16 mouse cellular contexts compared by ENCODE assay signal in the genomic region with DNA sequence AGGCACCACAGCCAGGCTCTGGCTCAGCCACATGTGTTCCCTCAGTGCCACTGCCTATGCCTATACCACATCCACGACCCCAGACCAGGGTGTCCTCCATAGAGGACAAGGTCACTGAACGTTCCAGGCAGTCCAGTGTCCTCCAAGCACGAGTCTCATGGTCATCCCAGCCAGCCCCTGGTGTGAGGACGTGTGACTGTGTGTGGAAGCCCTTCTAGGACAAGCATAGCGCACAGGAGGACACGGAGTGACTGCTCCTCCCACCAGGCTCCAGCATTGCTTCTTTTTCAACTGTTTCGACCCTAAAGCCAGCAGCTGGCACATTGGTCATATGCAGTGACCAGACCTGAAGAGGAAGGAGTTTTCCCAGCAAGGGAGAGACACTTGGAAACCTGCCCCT.
"Had no signal": no experiment of that assay in that cellular context is flagged by ENCODE, and none has a peak within 500 bp of the region (broad histone marks: within the 10 kb centered on the region; RNA-seq: fewer than 3 reads in every experiment).

No protein-coding gene starts in this region.

- DNase-seq: kidney, adult 9 months; kidney, postnatal 36 days; layer of hippocampus, adult 9-11 months; layer of hippocampus, postnatal 36 days; lung, postnatal 14 days; thymus, postnatal 4 days had no signal

- H3K27me3 ChIP-seq: liver, embryonic 15.5 days; lung, embryonic 15.5 days; midbrain, embryonic 15.5 days; neural tube, embryonic 12.5 days had no signal

- H3K36me3 ChIP-seq: lung, embryonic 15.5 days had no signal

- H3K4me3 ChIP-seq: limb, embryonic 12.5 days; liver, embryonic 15.5 days; lung, embryonic 15.5 days; megakaryocyte, embryonic 14.5 days; midbrain, embryonic 15.5 days; neural tube, embryonic 12.5 days had no signal

- H3K4me1 ChIP-seq: midbrain, embryonic 15.5 days had no signal

- H3K27ac ChIP-seq: kidney, postnatal 0 days; limb, embryonic 12.5 days; liver, embryonic 15.5 days; macrophage; midbrain, embryonic 15.5 days; neural tube, embryonic 12.5 days; stomach, postnatal 0 days had no signal

- H3K9me3 ChIP-seq: limb, embryonic 12.5 days; liver, embryonic 15.5 days; lung, embryonic 15.5 days; megakaryocyte, embryonic 14.5 days; midbrain, embryonic 15.5 days; neural tube, embryonic 12.5 days had no signal

- H3K9ac ChIP-seq: limb, embryonic 12.5 days; liver, embryonic 15.5 days; lung, embryonic 15.5 days; midbrain, embryonic 15.5 days; neural tube, embryonic 12.5 days had no signal

- ATAC-seq: midbrain, embryonic 15.5 days had no signal

- H3K4me2 ChIP-seq: limb, embryonic 12.5 days; liver, embryonic 15.5 days; lung, embryonic 15.5 days; midbrain, embryonic 11.5 days; midbrain, embryonic 15.5 days; neural tube, embryonic 12.5 days had no signal
